Mouse (Mus musculus): ENCODE measurements around the gene Fggy.

DNA sequence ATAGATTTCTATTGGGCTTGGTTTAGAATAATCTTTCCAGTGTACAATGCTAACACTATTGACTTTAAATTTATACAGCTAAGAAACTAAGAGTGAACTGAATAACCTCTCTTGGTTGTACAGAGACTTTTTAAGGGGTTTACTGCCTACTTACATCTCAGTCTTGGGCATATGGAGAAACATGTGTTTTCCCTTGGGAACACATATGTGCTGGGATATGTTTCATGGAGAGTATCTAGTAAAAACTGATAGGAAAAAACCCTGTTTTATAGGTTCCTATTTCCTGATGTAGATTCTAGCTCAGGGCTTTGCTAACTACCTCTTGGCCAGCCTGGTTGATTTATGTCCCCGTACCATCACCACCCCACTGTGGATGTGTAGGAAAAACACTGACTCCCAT lies 155.5 kb downstream of the Fggy start:
- TF ChIP-seq POLR2A (IDR thresholded peaks at IDR 0.05; ENCODE audit: extremely low read depth, insufficient read depth, low read length) (no peak), CTCF (IDR thresholded peaks at IDR 0.05; ENCODE audit: low read depth, low read length) (no peak)
